Mouse (Mus musculus) neural tube, embryonic 12.5 days (tissue): Measurements from ENCODE around the gene Lrrc25. TPM values are rescaled to one million over a fixed set of nuclear protein-coding genes. Genes with fewer than 3 reads are reported as not detected.

ENCODE experiments used
- ATAC-seq: fragments of 200-750 bp; cut with Nextera tagmentation; 2 replicates; pipeline ENCODE4 v1.8.0; 2017; ENCODE audit warnings: low read depth, mild to moderate bottlenecking, moderate TSS enrichment, moderate library complexity; ENCODE audit not compliant: low FRiP score
- H3K27ac ChIP-seq: fragments of 300-500 bp; sonication (generic); 2 replicates; pipeline ENCODE4 v1.5.1; 2016
- H3K27me3 ChIP-seq: fragments of 300-500 bp; sonication (generic); replicated peaks from 2 replicates; pipeline ENCODE4 v1.6.1; 2016; ENCODE audit warnings: mild to moderate bottlenecking
- H3K36me3 ChIP-seq: fragments of 300-500 bp; sonication (generic); 2 replicates; pipeline ENCODE4 v1.6.1; 2016; ENCODE audit warnings: mild to moderate bottlenecking
- H3K4me1 ChIP-seq: fragments of 300-500 bp; sonication (generic); 2 replicates; pipeline ENCODE4 v1.6.1; 2016
- H3K4me2 ChIP-seq: fragments of 300-500 bp; sonication (generic); replicated peaks from 2 replicates; pipeline ENCODE4 v1.6.1; 2016; ENCODE audit warnings: mild to moderate bottlenecking
- H3K4me3 ChIP-seq: fragments of 300-500 bp; sonication (generic); 2 replicates; pipeline ENCODE4 v1.5.1; 2016
- H3K9ac ChIP-seq: fragments of 300-500 bp; sonication (generic); 2 replicates; pipeline ENCODE4 v1.6.1; 2016; ENCODE audit warnings: mild to moderate bottlenecking
- H3K9me3 ChIP-seq: fragments of 300-500 bp; sonication (generic); 2 replicates; pipeline ENCODE4 v1.6.1; 2016; ENCODE audit warnings: mild to moderate bottlenecking
- WGBS: fragments of 180-500 bp; shearing (Covaris S2); methylation state at CpG from one replicate; pipeline ENCODE4 v1.1.7; 2016; 5-methylcytosine and 5-hydroxymethylcytosine counted together
- polyA plus RNA-seq: library from polyadenylated mRNA; unstranded; fragments of >200 nt; fragmentation: Nextera tagmentation; extraction: Ambion mirVana; gene quantifications from 2 replicates; pipeline ENCODE4 v1.2.1, GENCODE M21; 2016

Gene Lrrc25
- polyA plus RNA-seq, 1 experiment from 2014 or later = 1.3 TPM

GRCm38 (mm10) chr8:70646369-70646768 is 30.4 kb downstream of the Lrrc25 start:
- ATAC-seq = no peak
- Histone ChIP-seq H3K27me3 (no peaks in the 10 kb centered on the region), H3K4me2 (no peak overlapping the region), H3K4me1 (peaks cover 62% of the 10 kb centered on the region), H3K27ac (peak overlapping the region; percentile 3; the same call in 1 of the 2 replicates), H3K36me3 (peaks cover 19% of the 10 kb centered on the region), H3K4me3 (no peak overlapping the region), H3K9ac (no peak overlapping the region), H3K9me3 (no peaks in the 10 kb centered on the region)
- WGBS = 62% methylated on average over 6 of the region's 6 CpGs

DNA sequence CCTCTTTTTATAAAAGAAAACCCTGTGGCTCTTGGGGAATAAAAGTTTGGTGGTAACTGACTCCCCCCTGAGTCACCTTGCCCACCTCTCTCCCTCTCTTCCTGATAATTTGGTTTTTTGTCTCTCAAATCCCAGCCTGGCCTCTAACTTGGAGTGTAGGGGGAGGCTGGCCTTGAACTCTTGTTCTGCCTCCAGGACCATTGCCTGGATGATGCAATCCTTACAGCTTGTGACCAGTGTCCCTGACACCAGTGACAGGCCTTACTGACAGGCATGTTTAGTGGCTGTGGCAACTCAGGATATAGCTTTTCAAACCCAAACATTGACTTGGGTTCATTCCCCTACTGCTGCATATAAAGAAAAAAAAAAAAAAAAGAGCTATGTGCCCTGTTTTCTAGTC is 30.8 kb downstream of the Lrrc25 start:
- Histone ChIP-seq H3K27ac (0 out of 2 replicates have a peak overlapping the region, but pooled peaks have one; percentile 3), H3K4me2 (no peak overlapping the region)

DNA sequence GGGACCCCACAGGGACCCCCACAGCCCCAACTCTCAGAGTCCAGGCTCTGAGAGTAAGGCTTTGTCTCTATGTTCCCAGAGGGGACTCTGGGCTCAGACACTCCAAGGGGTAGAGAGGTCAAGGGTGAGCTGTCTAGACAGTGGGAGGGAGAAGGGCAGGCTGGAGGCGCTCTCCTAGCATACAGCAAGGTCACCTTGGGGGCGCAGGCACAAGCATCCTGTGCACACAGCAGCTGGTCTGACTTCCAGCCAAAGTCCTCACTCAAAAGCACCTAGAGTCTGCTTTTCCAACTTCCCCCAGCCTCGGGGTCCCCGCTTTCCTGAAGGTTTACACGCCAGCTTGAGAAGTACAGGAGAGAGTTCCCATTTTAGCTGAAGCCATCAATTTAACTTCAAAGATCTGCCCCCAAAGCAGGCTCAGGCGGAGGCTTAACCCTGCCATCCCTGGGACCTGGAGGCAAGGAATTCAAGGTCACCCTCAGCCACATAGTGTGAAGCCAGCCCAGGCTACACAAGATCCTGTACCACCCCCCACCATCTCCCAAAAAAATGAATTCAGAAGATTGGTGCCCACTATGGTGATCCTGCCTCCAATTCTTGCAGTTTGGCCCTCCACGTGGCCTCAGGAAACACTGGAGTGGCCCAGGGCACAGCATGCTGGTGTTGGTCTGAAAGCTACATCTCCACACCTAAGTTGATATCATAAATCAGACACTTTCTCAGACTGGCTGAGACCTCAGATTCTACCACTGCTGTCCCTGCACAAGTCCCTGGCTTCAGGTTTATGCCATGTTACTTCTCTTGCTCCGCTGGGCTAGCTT is 31.6 kb downstream of the Lrrc25 start:
- Histone ChIP-seq H3K27me3 (no peaks in the 10 kb centered on the region), H3K36me3 (peaks cover 31% of the 10 kb centered on the region), H3K4me2 (0 out of 2 replicates have a peak overlapping the region, but pooled peaks have one; percentile 14), H3K9ac (peak overlapping the region; percentile 33; the same call in 1 of the 2 replicates), H3K9me3 (no peaks in the 10 kb centered on the region), H3K27ac (peak overlapping the region; percentile 50), H3K4me1 (peaks cover 70% of the 10 kb centered on the region), H3K4me3 (no peak overlapping the region)
- no peak for ATAC-seq
- WGBS = 35% methylated on average over 8 of the region's 8 CpGs

More for the DNA sequence above, 30.8 kb downstream of the Lrrc25 start:
- peaks cover 23% of the 10 kb centered on the region for H3K36me3 ChIP-seq
- H3K4me3 ChIP-seq = no peak overlapping the region
- no peaks in the 10 kb centered on the region for H3K9me3 ChIP-seq
- H3K4me1 ChIP-seq = peaks cover 62% of the 10 kb centered on the region
- no peaks in the 10 kb centered on the region for H3K27me3 ChIP-seq
- no peak for ATAC-seq
- peak overlapping the region; percentile 33; the same call in 1 of the 2 replicates for H3K9ac ChIP-seq

GRCm38 (mm10) chr8:70648164-70648442 is 32.1 kb downstream of the Lrrc25 start:
- 10% methylated on average over 1 of the region's 1 CpGs for WGBS
- Histone ChIP-seq H3K4me3 (no peak overlapping the region), H3K27ac (0 out of 2 replicates have a peak overlapping the region, but pooled peaks have one; percentile 33), H3K4me1 (peaks cover 73% of the 10 kb centered on the region), H3K9me3 (no peaks in the 10 kb centered on the region), H3K4me2 (no peak overlapping the region), H3K36me3 (peaks cover 34% of the 10 kb centered on the region), H3K9ac (no peak overlapping the region), H3K27me3 (no peaks in the 10 kb centered on the region)
- ATAC-seq = no peak

- Histone ChIP-seq H3K36me3 (peaks cover 34% of the 10 kb centered on the region), H3K4me1 (peaks cover 75% of the 10 kb centered on the region), H3K9ac (no peak overlapping the region), H3K4me3 (no peak overlapping the region), H3K27me3 (no peaks in the 10 kb centered on the region), H3K27ac (peak overlapping the region; percentile 28), H3K4me2 (peak overlapping the region; percentile 22; the same call in 1 of the 2 replicates), H3K9me3 (no peaks in the 10 kb centered on the region)
- 63% methylated on average over 3 of the region's 3 CpGs for WGBS
- no peak for ATAC-seq
Measured at GRCm38 (mm10) chr8:70648921-70649320, 33.0 kb downstream of the Lrrc25 start.

- Histone ChIP-seq H3K27me3 (no peaks in the 10 kb centered on the region), H3K4me3 (no peak overlapping the region), H3K9me3 (no peaks in the 10 kb centered on the region), H3K4me1 (peaks cover 79% of the 10 kb centered on the region), H3K9ac (no peak overlapping the region), H3K36me3 (peaks cover 37% of the 10 kb centered on the region), H3K4me2 (0 out of 2 replicates have a peak overlapping the region, but pooled peaks have one; percentile 22), H3K27ac (peak overlapping the region; percentile 39)
- 51% methylated on average over 4 of the region's 4 CpGs for WGBS
- peak; percentile 75 for ATAC-seq
Measured at GRCm38 (mm10) chr8:70649324-70649723, 33.4 kb downstream of the Lrrc25 start.

DNA sequence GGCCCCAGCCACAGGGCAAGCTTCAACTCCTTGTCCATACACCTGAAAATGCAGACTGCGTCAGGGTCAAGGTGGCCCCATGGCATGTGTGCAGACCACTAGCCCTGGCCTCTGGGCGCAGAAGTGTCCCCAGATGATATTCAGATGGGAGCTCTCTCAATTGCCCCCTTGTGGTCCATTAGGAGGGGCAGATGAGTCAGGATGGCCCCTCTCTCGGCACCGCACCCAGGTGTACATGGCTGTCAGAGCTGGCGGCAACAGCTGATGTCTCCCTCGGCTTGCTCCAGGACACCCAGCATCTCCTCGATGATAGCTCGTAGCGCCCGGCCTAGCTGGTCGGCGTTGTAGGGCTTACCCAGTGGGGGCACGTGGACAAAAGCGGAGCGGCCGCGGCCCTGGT is 34.4 kb downstream of the Lrrc25 start:
- Histone ChIP-seq H3K4me2 (no peak overlapping the region), H3K36me3 (peaks cover 45% of the 10 kb centered on the region), H3K9me3 (no peaks in the 10 kb centered on the region), H3K4me3 (no peak overlapping the region), H3K27ac (peak overlapping the region; percentile 17; the same call in 1 of the 2 replicates), H3K4me1 (peaks cover 86% of the 10 kb centered on the region), H3K9ac (no peak overlapping the region), H3K27me3 (no peaks in the 10 kb centered on the region)
- no peak for ATAC-seq
- 92% methylated on average over 17 of the region's 17 CpGs for WGBS

GRCm38 (mm10) chr8:70653226-70653625 is 37.3 kb downstream of the Lrrc25 start:
- Histone ChIP-seq H3K27me3 (no peaks in the 10 kb centered on the region), H3K4me3 (no peak overlapping the region), H3K9ac (no peak overlapping the region), H3K9me3 (no peaks in the 10 kb centered on the region), H3K4me2 (no peak overlapping the region), H3K36me3 (peaks cover 50% of the 10 kb centered on the region), H3K4me1 (peaks cover 76% of the 10 kb centered on the region), H3K27ac (no peak overlapping the region)
- ATAC-seq = no peak
- WGBS = 49% methylated on average over 2 of the region's 2 CpGs

DNA sequence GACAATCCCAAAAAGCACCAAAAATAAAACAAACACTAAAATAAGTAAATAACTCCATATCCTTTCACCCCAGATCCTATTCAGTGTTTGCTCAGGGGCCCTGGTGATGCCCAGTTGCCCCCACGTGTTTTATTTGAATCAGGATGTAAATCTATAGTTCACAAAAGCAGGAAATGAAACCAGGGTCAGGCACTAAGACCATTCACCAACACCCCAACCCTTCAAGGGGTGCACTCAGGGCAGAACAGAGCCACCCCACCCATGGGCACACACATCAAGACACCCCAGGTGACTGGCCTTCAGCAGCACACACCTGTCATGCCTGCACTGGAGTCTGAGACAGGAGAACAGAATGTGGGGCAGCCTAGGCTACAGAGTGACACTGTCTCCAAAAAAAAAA is 38.2 kb downstream of the Lrrc25 start:
- Histone ChIP-seq H3K9ac (no peak overlapping the region), H3K27ac (no peak overlapping the region), H3K4me2 (no peak overlapping the region; the same call in 1 of the 2 replicates), H3K9me3 (no peaks in the 10 kb centered on the region), H3K27me3 (no peaks in the 10 kb centered on the region), H3K4me3 (no peak overlapping the region), H3K4me1 (peaks cover 75% of the 10 kb centered on the region), H3K36me3 (peaks cover 47% of the 10 kb centered on the region)
- 65% methylated on average over 1 of the region's 1 CpGs for WGBS
- no peak for ATAC-seq

GRCm38 (mm10) chr8:70655469-70655868 is 39.5 kb downstream of the Lrrc25 start:
- H3K27ac ChIP-seq = peak overlapping the region; percentile 92

DNA sequence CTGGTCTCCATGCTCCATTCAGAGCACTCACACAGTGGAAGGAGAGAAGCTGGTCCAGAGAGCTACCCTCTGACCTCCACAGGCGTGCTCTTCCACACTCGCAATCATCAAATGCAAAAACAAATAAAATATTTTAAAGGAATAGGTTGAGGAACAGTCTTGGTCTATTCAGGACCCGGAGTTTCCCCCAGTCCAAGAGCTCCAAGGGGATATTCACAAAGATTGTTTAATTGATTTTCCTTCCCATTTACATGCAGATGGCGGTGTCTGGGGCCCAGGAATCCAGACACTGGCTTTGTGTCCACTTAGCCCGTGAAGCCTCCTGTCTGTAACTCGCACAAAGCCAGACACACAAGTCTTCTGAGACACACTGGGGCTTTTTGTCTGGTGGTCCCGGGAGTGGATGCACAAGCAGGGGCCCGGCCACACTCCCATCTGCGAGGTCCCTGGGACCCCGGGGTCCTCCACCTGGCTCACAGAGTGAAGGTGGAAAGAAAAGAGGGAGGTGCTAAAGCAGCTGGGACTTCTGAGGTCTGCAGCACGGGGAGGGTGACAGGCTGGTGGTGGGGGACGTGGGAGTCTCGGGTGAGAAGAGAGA is 40.3 kb downstream of the Lrrc25 start:
- H3K9ac ChIP-seq = peak overlapping the region; percentile 33; the same call in 1 of the 2 replicates
- ATAC-seq = peak; percentile 49

More at GRCm38 (mm10) chr8:70655469-70655868, 39.5 kb downstream of the Lrrc25 start:
- peak overlapping the region; percentile 81 for H3K4me2 ChIP-seq
- no peaks in the 10 kb centered on the region for H3K27me3 ChIP-seq
- no peak overlapping the region for H3K4me3 ChIP-seq
- H3K9ac ChIP-seq = peak overlapping the region; percentile 33
- H3K4me1 ChIP-seq = peaks cover 71% of the 10 kb centered on the region
- no peaks in the 10 kb centered on the region for H3K9me3 ChIP-seq
- H3K36me3 ChIP-seq = peaks cover 40% of the 10 kb centered on the region
- 9% methylated on average over 2 of the region's 2 CpGs for WGBS
- ATAC-seq = peak; percentile 4; the same call in 1 of the 2 replicates

GRCm38 (mm10) chr8:70657214-70657613 is 41.3 kb downstream of the Lrrc25 start:
- 84% methylated on average over 3 of the region's 3 CpGs for WGBS
- Histone ChIP-seq H3K9ac (peak overlapping the region; percentile 93), H3K4me2 (peak overlapping the region; percentile 81)

More for the DNA sequence above, 40.3 kb downstream of the Lrrc25 start:
- no peaks in the 10 kb centered on the region for H3K9me3 ChIP-seq
- H3K4me1 ChIP-seq = peaks cover 63% of the 10 kb centered on the region
- 19% methylated on average over 13 of the region's 13 CpGs for WGBS
- H3K4me2 ChIP-seq = peak overlapping the region; percentile 81
- peak overlapping the region; percentile 92 for H3K27ac ChIP-seq
- H3K27me3 ChIP-seq = no peaks in the 10 kb centered on the region
- H3K4me3 ChIP-seq = no peak overlapping the region
- peaks cover 31% of the 10 kb centered on the region for H3K36me3 ChIP-seq

More at GRCm38 (mm10) chr8:70657214-70657613, 41.3 kb downstream of the Lrrc25 start:
- Histone ChIP-seq H3K36me3 (peaks cover 22% of the 10 kb centered on the region), H3K4me3 (peak overlapping the region; percentile 77), H3K27me3 (no peaks in the 10 kb centered on the region), H3K9me3 (no peaks in the 10 kb centered on the region), H3K4me1 (peaks cover 57% of the 10 kb centered on the region), H3K27ac (peak overlapping the region; percentile 92)
- ATAC-seq = no peak
